Mouse (Mus musculus) stomach, postnatal 0 days (tissue): ENCODE data around the gene Slc10a7.

Source experiments
- CTCF ChIP-seq: IDR thresholded peaks from 2 replicates; pipeline ENCODE4 v1.5.1; 2016; ENCODE audit warnings: antibody characterized with exemption, low read depth, mild to moderate bottlenecking, moderate library complexity
- EP300 ChIP-seq: optimal IDR thresholded peaks from 2 replicates; pipeline ENCODE3; 2016; ENCODE audit warnings: antibody characterized with exemption

DNA sequence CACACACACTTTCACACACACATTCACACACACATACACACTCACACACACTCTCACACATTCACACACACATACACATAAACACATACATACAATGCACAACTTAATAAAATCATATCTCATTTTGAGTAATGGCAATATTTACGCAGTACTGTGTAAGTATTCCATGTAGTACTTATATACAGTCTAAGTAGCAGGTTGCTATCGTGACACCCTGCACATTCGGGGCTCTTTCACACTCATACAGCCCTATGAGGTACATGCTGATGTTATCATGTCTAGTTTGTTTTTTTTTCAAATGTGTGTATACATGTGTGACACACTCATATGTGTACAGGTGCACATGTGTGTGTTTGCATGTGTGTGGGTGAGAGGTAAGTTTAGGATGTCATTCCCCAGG lies 261.4 kb downstream of the Slc10a7 start:
- TF ChIP-seq CTCF (no peak), EP300 (no peak)
